Mouse (Mus musculus): ENCODE data around the gene Lemd2. TPM values are rescaled to one million over a fixed set of nuclear protein-coding genes. Genes with fewer than 3 reads are reported as not detected.
"Not testable (repeated sequence)": the region's sequence is repeated elsewhere in the genome, so short reads cannot be mapped to it uniquely, and the experiment has no call there.

Lemd2 gene
- total RNA-seq (2021): 10 to 100 TPM; 28.0 to 30.5 TPM
- long read RNA-seq, experiment 1, transcript Lemd2-201 (9 exons, 2,627 nt): major isoform, 52 of 60 reads
- long read RNA-seq, experiment 1, partial matches to known transcripts: 0 of 60 reads
- long read RNA-seq, experiment 1, other reads (novel, unspliced or antisense): 8 of 60 reads
- long read RNA-seq, experiment 2, transcript Lemd2-201 (9 exons, 2,627 nt): major isoform, 20 of 26 reads
- long read RNA-seq, experiment 2, partial matches to known transcripts: 0 of 26 reads
- long read RNA-seq, experiment 2, other reads (novel, unspliced or antisense): 6 of 26 reads

GRCm38 (mm10) chr17:27204075-27204909 is at the start of gene Lemd2:
Gene Lemd2 (minus strand): TSS chr17:27204469.
- DNase-seq: peak; percentile 97 to 98

DNA sequence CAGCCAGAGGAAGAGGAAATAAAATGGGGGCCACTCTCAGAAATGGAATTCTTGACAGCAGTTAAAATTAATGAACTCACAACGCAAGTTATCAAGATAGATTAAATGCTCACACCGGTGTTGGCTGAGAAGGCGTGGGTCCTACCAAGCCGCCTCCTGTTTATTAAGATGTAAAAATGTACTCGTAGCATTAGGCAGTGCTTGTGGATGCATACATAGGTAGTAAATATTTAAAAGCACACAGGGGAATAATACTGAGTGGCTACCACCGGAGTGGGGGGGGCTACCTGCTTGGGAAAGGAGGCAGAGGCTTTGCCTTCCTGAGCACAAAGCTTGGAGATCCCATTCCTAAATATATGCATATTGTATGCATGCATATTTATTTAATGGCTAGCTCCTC is 46.9 kb upstream of the Lemd2 start:
- no peak for DNase-seq

GRCm38 (mm10) chr17:27250461-27250860 is 46.2 kb upstream of the Lemd2 start:
- DNase-seq: no peak

DNA sequence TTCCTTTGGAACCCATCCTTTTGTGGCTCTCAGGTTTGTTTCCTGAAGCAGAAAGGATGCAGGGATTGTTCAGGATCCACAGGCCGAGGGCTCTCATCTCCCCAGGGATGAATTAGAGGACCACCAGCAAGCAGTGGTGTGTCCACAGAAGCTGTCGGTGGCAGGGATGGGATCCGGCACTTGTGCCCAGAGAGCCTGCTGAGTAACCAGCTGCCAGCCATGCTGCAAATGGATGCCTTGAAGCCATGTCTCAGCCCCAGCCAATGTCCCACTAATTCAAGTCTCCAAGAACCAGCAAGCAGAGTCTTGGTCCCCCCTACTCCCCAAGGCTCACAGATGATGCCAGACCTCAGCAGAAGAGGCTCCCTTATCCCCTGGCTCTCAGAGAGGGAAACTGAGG is 44.8 kb upstream of the Lemd2 start:
- no peak for DNase-seq

GRCm38 (mm10) chr17:27247680-27248386 is 43.6 kb upstream of the Lemd2 start:
- no peak for DNase-seq

GRCm38 (mm10) chr17:27245851-27246381 is 41.6 kb upstream of the Lemd2 start:
- peak; percentile 53 to 56 for DNase-seq

- no peak for DNase-seq
Measured at GRCm38 (mm10) chr17:27244912-27245311, 40.6 kb upstream of the Lemd2 start.

DNA sequence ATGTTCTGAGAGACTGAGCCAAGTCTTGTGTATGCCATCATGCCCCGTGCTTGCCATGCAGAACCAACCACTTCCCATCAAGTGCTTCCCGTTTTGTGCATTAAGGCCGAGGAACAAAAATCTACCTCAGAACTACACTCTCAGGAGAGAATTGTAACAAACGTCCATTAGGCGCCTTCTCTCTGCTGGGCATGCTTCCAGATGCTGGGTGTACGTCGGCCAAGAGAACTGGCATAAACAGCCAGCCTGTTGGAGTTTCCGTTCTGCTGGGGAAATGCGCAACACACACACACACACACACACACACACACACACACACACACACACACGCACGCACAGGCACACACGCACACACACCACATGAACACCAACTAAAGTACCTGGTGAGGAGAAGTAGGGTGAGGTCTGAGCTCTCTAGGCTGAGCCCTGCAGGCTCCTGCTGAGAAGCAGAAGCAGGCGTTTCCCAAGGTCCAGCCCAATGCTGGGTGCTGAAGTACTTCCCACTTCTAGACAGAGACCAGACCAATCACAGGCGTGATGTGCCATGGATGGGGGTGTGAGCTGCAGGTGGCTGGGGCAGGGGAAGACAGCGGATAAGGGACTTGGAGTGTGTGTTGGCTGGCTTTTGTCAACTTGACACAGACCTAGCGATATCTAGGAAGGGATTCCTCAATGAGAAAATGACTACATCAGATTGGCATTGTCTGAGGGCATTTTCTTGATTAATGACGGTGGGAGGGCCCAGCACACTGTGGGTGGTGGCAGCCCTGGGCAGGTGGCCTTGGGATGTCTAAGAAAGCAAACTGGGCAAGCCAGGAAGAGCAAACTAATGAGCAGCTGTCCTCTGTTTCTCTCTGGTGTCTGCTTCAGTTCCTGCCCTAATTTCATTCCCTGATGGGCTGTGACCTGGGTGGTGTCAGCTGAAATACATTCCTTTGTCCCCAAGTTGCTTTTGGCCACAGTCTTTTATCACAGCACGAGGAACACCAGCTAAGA is 38.2 kb upstream of the Lemd2 start:
- peak; percentile 72 to 81 for DNase-seq

GRCm38 (mm10) chr17:27240556-27241457 is 36.5 kb upstream of the Lemd2 start:
- peak; percentile 75 to 82 for DNase-seq

- DNase-seq: no peak
Measured at GRCm38 (mm10) chr17:27239941-27240340, 35.7 kb upstream of the Lemd2 start.

- no peak for DNase-seq
Measured at GRCm38 (mm10) chr17:27238637-27239036, 34.4 kb upstream of the Lemd2 start.

GRCm38 (mm10) chr17:27237731-27238130 is 33.5 kb upstream of the Lemd2 start:
- no peak for DNase-seq

- no peak for DNase-seq
Measured at GRCm38 (mm10) chr17:27233298-27233697, 29.0 kb upstream of the Lemd2 start.

DNA sequence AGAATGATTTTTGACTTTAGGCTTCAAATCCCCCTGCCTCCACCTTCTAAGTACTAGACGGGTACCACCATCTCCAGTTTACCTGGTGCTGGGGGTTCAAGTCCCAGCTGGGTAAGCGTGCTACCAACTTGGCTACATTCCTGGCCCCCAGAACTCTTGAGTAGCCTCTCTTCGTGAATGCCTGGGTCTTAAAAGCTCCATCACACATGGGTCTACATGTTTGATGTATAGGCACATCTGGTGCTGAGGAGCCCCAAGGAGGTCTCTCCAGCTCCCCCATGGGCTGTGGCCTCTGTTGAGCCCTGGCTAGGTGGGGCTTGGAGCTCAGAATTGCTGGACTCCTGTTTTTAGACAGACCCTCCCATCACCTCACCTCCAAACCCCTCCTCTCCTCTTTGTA is 27.9 kb upstream of the Lemd2 start:
- DNase-seq: no peak

DNA sequence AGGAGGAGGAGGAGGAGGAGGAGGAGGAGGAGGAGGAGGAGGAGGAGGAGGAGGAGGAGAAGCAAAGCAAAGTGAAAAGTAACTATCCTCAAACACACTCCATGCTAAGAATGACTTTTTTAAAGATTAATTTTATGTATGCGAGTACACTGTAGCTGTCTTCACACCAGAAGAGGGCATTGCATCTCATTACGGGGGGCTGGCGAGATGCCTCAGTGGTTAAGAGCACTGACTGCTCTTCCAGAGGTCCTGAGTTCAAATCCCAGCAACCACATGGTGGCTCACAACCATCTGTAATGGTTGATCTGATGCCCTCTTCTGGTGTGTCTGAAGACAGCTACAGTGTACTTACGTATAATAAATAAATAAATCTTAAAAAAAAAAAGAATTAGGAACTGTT is 27.3 kb upstream of the Lemd2 start:
- DNase-seq: not testable (repeated sequence)

- no peak for DNase-seq
Measured at GRCm38 (mm10) chr17:27231146-27231503, 26.9 kb upstream of the Lemd2 start.

DNA sequence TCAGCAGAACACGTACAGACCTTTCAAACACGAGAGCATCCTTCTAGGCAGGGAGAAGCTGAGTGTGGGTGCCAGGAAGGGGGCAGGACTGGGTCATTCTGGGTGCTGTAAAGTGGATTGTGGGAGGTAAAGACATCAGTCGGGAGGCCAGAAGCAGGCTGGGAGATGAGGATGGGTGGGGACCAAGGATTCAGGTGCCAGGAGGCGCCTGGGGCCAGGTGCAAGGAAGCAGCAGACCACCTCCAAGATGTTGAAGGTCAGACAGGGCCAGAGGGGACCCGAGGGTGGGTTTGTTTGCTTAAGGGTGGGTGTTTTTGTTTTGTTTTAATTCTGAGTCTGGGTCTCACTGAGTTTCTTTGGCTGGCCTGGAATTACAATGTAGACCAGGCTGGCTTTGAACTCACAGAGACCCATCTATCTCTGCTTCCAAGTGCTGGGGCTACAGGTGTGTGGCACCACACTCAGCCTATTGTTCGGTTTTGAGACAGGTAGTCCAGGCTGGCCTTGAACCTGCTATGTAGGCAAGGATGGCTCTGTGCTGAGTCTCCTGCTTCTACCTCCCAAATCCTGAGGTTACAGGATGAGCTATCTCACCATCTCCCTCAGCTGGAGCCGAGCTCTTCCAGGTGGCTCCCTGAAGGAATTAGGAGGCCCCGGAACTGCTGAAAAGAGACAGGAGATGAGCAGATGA is 26.3 kb upstream of the Lemd2 start:
- no peak for DNase-seq

GRCm38 (mm10) chr17:27229710-27230454 is 25.6 kb upstream of the Lemd2 start:
- no peak for DNase-seq

Measured in heart, adult 18-20 months (tissue).